Mouse (Mus musculus): ENCODE measurements around the gene Tmem120a.

Tmem120a gene

DNA sequence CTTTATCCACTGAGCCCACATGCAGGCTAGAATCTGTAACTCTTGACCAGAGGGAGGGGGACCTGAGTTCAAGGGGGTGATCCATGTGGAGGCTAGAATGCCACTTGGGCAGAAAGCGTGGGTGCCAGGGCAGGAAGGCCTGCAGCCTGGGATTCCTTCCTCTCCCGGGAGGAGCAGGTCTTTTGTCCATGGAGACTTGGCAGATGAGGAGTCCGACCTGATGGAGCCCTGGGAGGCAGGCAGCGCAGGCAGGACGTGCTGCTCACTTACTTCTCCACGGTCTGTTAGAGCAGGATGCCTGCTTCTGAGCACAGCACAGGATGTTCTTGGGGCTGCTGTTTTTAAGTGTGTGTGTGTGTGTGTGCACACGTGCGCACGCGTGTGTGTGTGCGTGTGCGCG, 37.2 kb downstream of the Tmem120a start:
- DNase-seq = no peak

DNA sequence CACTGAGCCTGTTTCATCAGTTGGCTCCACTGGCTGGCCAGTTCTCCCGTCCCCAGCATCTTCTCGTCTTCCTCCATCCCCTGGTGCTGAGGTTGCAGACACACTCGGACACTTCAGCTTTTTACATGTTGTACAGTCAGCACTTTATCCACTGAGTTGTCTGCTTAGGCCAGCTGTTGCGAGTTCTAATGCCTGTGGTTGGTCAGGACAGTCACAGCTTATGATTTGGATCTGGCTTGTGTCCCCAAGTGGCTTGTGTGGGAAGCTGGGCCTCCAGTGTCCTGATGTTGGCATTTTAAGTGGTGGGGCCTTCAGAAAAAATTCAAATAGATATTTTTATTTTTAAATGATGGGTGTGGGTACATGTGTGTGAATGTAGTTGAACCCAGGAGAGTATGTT, 38.9 kb downstream of the Tmem120a start:
- no peak for DNase-seq

DNA sequence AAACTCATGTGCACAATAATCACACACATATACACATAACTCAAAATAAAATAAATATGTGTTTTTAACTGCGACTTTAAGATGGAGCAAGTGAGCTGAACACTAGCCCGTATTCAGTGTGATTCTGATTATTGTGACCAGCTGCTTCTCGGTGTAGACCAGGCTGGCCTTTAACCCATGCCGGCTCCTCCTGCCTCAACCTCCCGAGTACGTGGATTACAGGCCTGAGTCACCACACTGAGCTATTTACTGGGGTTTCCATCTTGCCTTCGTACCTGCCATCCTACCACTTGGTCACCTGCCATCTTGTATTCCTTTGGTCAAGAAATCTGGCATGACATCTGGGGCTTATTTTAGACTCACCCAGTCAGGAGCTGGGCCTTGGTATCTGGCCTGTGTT, 40.8 kb downstream of the Tmem120a start:
- no peak for DNase-seq

DNA sequence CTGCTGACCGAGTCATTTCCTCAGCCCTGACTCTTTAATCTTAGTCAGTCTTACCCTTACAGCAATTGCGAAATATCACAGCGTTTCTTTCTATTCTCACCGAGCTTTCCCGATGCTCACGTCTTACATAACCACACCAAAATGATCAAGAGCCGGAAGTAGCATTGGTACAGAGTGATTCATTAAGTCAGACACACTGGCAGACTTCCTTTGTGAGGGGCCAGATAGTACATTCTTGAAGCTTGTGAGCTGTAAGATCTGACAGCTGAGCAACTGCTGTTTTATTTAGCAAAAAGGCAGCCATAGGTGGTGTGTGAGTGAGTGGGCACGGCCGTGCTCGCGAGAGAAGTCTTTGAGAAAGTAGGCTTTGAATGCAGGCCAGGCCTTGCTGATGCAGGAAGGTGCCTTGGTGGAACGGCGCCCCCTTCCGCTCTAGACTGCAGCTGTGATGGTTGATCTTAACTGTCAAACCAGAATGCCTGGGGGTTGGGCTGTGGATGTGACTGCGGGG, 41.5 kb downstream of the Tmem120a start:
- DNase-seq = no peak

DNA sequence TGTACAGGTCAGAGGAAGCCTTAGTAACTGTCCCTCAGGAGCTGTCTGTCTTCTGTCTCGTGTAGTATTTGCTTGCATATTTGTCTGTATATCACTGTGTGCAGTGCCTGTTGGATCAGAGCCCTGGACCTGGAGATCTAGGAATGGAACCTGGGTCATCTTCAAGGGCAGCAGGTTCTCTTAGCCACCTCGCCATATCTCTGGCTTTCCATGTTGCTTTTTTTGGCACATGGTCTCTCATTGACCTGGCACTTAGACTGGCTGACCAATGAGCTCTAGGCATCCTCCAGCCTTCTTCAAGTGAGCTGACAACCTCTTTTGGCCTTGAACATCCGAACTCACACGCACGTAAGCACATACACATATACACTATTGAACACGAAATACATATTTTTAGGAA, 42.1 kb downstream of the Tmem120a start:
- no peak for DNase-seq

DNA sequence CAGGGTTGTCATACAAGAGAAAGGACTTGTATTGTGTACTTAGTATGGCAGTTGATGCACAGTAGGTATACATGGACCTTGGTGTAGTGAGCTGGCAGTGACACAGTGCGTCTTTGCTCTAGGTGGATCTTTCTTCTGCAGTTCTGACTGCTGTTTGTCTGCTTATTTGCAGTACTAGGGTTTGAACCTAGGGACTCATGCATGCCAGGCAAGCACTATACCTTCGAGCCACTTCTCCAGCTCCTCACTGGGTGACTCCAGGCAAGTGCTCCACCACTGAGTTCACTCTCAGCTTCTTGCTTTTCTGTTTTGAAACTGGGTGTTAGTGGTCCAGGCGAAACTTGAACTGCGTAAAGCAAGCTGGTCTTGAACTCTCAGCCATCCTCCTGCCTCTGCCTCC, 42.6 kb downstream of the Tmem120a start:
- DNase-seq = no peak

DNA sequence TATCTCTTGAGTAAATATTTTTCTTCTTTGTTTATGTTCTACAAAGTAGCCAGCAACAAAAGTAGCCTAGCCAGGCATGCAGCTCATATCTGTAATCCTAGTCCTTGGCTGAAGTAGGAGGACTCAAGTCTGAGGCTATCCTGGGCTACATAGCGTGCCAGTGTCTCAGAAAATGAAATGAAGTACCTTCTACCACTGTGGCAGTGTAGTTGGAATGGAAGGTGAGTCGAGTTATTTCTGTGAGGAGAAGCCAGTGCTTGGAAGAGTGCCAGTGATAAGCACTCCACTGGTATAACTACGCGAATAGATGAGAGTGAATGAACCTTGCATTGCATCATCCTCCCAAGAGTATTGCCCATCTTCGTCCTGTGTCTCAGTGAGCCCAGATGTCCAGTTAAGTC, 46.5 kb downstream of the Tmem120a start:
- DNase-seq = no peak

DNA sequence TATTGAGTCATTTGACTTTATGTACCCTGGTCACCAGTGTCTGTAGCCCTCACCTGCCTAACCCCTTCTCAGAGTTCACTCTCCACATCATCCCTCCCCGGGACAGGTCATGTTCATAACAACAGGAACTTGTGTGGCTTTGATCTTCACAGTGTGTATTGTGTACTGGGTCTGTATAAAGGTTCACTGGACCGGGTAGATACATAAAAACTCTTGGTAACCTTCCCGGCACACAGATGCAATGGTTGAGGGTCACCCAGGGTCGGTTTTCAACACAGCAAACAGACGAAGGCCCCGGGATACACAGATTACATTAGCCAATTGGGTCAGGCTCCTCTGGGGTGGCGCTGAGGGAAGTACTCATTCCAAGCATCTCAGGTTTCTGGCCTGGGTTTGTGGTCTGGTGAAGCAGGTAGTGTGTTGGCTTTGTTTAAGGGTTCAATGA, 48.9 kb downstream of the Tmem120a start:
- DNase-seq = no peak

DNA sequence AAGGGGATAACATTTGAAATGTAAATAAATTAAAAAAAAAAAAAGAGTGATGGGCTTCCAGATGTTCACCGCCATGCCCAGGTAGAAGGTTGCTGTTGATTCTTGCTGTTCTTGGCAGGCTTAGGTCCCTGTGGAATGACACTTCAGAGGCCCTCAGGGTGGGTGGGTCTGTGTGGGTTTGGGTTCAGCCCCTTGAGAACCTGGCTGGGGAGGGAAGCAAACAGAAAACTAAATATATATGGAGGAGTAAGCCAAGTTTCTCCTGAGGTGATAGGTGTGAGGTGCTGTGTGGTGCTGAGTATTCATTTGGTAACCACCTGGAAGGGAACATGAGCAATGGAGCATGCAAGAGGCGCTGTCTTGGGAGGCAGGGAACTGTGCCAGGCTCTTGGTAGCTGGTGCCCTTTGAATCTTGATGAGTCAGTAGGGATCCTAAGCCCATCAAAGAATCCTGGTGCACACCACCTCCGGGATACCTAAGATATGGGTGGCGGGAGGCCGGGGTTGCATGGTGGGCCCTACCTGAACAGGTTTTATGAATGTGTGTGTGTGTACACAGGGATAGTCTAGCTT, 50.9 kb downstream of the Tmem120a start:
- peak; percentile 78 for DNase-seq

DNA sequence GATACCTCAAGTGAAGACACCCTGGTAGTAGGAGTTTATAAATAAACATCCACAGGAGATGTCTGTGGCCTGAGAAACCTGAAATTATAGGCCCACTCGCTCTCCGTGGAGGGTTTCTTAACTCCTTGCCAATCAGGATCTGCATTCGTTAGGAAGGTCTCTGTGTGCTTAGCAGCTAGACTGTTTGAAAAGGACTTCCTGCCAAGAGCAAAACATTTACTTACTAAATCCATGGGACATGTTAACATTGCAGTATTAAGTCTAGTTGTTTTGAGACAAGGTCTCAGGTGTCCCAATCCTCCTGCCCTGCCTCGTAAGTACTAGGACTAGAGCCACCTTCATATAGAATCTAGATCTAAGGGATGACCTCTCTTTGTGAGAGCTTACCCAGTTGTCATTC, 53.0 kb downstream of the Tmem120a start:
- no peak for DNase-seq

DNA sequence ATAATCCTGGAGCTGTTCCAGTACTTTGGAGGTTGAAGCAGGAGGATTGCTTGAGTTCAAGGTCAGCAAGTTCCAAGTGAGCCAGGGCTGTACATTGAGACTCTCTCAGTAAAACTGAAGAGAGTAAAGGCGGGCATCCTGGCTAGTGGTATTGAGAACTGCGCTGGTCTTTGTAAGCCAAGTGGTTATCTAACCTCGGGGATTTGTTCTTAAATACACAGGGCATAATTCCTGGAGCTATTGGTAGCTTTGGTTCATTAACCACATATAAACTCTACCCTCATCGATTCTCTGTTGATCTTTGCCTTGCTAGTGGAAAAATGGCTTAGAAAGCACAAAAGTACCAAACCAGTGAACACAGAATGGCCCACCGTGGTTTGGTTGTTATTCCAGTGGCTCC, 53.8 kb downstream of the Tmem120a start:
- DNase-seq = peak; percentile 33
